Mouse (Mus musculus) embryonic facial prominence, embryonic 15.5 days (tissue): ENCODE measurements around the gene Sptbn4. TPM values are rescaled to one million over a fixed set of nuclear protein-coding genes. Genes with fewer than 3 reads are reported as not detected.

ENCODE experiments used
- ATAC-seq: fragments of 200-750 bp; cut with Nextera tagmentation; 2 replicates; pipeline ENCODE4 v1.8.0; 2017; ENCODE audit warnings: low read depth, moderate TSS enrichment; ENCODE audit not compliant: insufficient number of reproducible peaks, low FRiP score, low TSS enrichment
- H3K27ac ChIP-seq: fragments of 300-500 bp; sonication (generic); replicated peaks from 2 replicates; pipeline ENCODE4 v1.5.1; 2015; ENCODE audit warnings: mild to moderate bottlenecking, inconsistent platforms
- H3K27me3 ChIP-seq: fragments of 300-500 bp; sonication (generic); 2 replicates; pipeline ENCODE4 v1.6.1; 2015; ENCODE audit warnings: inconsistent platforms
- H3K36me3 ChIP-seq: fragments of 300-500 bp; sonication (generic); 2 replicates; pipeline ENCODE4 v1.6.1; 2015; ENCODE audit warnings: mild to moderate bottlenecking, inconsistent platforms
- H3K4me1 ChIP-seq: fragments of 300-500 bp; sonication (generic); 2 replicates; pipeline ENCODE4 v1.6.1; 2015; ENCODE audit warnings: inconsistent platforms
- H3K4me2 ChIP-seq: fragments of 300-500 bp; sonication (generic); replicated peaks from 2 replicates; pipeline ENCODE4 v1.6.1; 2015; ENCODE audit warnings: mild to moderate bottlenecking, inconsistent platforms
- H3K4me3 ChIP-seq: fragments of 300-500 bp; sonication (generic); replicated peaks from 2 replicates; pipeline ENCODE4 v1.5.1; 2015; ENCODE audit warnings: mild to moderate bottlenecking, inconsistent platforms
- H3K9ac ChIP-seq: fragments of 300-500 bp; sonication (generic); 2 replicates; pipeline ENCODE4 v1.6.1; 2015; ENCODE audit warnings: inconsistent platforms
- H3K9me3 ChIP-seq: fragments of 300-500 bp; sonication (generic); replicated peaks from 2 replicates; pipeline ENCODE4 v1.6.1; 2016; ENCODE audit warnings: inconsistent platforms
- WGBS: fragments of 180-500 bp; shearing (Covaris S2); methylation state at CpG from one replicate; pipeline ENCODE4 v1.1.7; 2015; 5-methylcytosine and 5-hydroxymethylcytosine counted together
- polyA plus RNA-seq: library from polyadenylated mRNA; unstranded; fragments of >200 nt; fragmentation: Nextera tagmentation; extraction: Ambion mirVana; gene quantifications from 2 replicates; pipeline ENCODE4 v1.2.1, GENCODE M21; 2015

Gene Sptbn4
- polyA plus RNA-seq, 1 experiment from 2014 or later = 0.85 TPM

DNA sequence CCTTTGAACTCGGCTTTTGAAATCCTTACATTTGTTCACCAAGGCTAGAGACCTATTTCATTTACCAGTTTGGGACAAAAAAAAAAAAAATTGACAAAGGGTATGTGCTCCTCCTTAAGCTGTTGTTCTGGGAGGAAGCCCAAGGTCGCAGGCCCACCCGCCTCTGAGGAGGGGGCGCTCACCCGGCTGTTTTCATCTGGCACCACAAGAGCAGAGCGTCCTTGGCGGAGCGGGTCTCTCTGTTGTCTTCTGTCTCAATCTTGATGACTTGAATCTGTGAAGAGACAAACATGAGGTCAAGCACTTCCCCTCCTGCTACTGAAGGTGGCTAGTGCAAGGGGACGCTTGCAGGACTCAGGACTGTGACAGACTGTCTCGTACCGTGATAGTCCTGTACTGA is 19.5 kb downstream of the Sptbn4 start:
- no peak overlapping the region for H3K9ac ChIP-seq
- H3K27ac ChIP-seq = no peak overlapping the region
- H3K36me3 ChIP-seq = no peaks in the 10 kb centered on the region
- ATAC-seq = no peak
- no peaks in the 10 kb centered on the region; the same call in 1 of the 2 replicates for H3K9me3 ChIP-seq
- no peaks in the 10 kb centered on the region; the same call in 1 of the 2 replicates for H3K27me3 ChIP-seq
- H3K4me1 ChIP-seq = no peaks in the 10 kb centered on the region
- no peak overlapping the region for H3K4me2 ChIP-seq
- no peak overlapping the region for H3K4me3 ChIP-seq
- 80% methylated on average over 11 of the region's 11 CpGs for WGBS

DNA sequence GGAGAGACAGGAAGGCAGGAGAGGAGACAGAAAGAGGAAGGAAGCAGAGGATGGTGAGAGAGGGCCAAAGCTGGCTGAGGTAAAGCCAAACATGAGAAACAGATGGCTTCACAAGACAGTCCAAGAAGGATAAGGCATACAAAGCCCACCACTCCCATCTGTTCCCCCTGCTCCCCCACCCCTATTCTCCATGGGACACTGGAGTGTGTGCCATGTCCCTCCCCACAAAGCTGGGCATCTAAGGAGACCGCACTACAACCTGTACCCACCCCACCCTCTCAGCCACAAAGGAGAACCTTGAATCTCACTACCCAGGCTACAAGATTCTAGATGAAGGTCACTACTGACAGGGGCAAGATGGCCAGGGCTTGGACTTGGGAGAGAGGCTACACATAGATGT is 20.1 kb downstream of the Sptbn4 start:
- H3K36me3 ChIP-seq = no peaks in the 10 kb centered on the region
- no peak overlapping the region for H3K4me2 ChIP-seq
- WGBS = 93% methylated on average over 1 of the region's 1 CpGs
- no peaks in the 10 kb centered on the region for H3K4me1 ChIP-seq
- H3K27ac ChIP-seq = no peak overlapping the region
- no peaks in the 10 kb centered on the region for H3K27me3 ChIP-seq
- H3K9ac ChIP-seq = no peak overlapping the region
- ATAC-seq = no peak
- H3K9me3 ChIP-seq = no peaks in the 10 kb centered on the region; the same call in 1 of the 2 replicates
- H3K4me3 ChIP-seq = no peak overlapping the region

DNA sequence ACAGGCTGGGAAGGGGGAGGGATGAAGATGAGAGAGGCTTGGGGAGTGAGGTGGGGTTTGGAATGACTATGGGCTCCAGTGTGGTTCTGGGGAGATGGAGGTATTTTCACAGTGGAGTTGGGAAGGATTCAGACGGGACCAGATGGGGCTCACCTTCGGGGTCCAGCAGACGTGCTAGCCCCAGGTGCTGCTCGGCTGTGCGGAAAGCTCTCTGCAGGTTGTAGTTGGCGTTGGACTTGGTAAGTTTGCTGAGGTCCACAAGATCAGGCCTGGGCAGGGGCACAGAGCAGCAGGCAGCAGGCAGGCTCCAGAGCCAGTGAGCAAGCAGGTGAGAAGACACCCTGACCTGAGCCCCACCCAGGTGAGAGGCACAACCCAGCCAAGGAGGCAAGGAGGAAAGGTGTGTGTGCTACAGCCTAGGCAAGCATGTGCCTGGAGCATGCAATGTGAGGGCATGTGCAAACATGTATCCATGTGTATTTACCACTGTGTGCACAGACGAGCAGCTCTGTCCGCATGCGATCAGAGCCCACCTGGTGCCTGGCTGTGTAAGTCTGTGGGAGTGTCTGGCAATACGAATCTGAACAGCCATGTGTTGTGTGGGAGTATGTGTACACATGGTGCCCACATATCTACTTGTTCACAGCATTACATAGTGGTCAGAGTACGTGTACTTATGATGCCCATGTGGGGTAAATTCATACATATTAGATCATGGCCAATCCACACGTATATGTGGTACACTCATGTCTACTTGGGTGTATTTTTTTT is 23.7 kb downstream of the Sptbn4 start:
- Histone ChIP-seq H3K9me3 (no peaks in the 10 kb centered on the region), H3K4me3 (no peak overlapping the region), H3K9ac (no peak overlapping the region), H3K27ac (no peak overlapping the region), H3K4me1 (no peaks in the 10 kb centered on the region), H3K27me3 (no peaks in the 10 kb centered on the region), H3K36me3 (no peaks in the 10 kb centered on the region), H3K4me2 (no peak overlapping the region)
- no peak for ATAC-seq
- 72% methylated on average over 12 of the region's 12 CpGs for WGBS

DNA sequence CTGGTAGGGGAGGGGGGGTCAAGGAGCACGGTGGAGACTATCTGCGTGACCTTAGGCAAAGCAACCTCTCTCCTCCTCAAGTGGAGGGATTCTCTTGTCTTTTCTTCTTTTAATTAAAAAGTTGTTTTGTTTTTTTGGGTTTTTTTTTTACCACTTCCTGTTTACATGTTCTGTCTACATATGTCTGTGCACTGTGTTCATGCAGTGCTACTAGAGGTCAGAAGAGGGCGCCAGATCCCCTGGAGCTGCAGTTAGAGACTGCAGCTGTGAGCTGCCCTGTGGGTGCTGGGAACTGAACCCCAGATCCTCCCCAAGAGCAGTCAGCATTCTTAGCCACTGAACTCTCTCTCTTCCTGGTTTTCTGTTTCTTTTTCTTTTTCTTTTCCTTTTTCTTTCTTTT is 28.4 kb downstream of the Sptbn4 start:
- no peak overlapping the region for H3K4me2 ChIP-seq
- no peak overlapping the region for H3K4me3 ChIP-seq
- H3K4me1 ChIP-seq = no peaks in the 10 kb centered on the region
- no peaks in the 10 kb centered on the region for H3K9me3 ChIP-seq
- H3K27me3 ChIP-seq = no peaks in the 10 kb centered on the region
- no peak for ATAC-seq
- no peak overlapping the region for H3K9ac ChIP-seq
- H3K36me3 ChIP-seq = no peaks in the 10 kb centered on the region
- H3K27ac ChIP-seq = no peak overlapping the region
- WGBS = 74% methylated on average over 3 of the region's 3 CpGs

DNA sequence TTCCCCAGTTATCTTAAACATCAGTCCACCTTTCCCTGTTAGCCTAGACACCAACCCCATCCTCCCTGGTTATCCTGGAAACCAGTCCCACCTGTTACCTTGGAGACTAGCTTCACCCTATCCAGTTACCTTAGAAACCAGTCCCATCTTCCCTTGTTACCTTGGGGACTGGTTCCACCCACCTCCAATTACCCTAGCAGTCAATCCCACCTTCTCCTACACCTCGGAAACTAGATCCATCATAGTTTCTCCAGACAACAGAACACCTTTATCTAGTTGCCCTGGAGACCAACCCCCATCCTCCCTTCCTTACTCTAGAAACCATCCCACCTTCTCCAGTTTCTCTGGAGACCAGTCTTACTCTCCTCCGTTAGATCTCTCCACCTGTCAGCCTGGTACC is 30.3 kb downstream of the Sptbn4 start:
- no peaks in the 10 kb centered on the region for H3K4me1 ChIP-seq
- ATAC-seq = no peak
- 60% methylated on average over 2 of the region's 2 CpGs for WGBS

DNA sequence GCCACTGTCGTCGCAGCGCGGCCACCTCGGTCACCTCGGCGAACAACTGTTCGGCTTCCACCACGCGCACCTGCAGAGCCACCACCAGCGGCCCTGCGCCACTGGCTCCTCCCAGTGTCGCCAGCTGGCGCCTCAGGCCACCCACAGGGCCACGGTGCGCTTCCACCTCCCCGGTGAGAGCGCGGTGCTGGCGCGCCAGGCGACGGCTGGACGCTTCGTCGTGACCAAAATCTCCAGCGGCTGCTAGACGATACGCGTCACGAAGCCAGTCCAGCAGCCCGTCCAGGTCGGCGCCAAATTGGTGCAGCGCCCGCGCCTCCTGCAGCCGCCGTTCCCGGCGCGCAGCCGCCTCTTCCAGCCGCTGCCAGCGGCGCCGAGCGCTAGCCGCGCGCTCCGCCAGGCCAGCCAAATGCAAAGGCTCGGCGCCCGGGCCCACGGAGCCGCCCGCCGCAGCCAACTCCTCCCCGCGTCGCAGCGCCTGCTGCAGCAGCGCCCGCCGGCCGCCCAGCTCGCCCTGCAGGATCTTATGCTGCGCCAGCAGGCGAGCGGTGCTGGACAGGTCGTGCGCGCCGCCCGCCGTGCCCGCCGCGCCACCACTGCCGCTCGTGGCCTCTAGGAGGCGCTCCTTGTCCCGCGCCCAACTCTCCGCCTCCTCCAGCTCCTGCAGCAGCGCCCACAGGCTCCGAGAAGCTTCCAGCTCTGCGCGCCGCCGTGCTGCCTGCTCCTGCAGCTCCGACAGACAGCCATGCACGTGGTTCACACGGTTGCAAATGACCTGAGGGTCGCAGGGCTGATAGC is 38.9 kb downstream of the Sptbn4 start:
- H3K9me3 ChIP-seq = no peaks in the 10 kb centered on the region
- H3K27ac ChIP-seq = no peak overlapping the region
- peak; percentile 83 for ATAC-seq
- H3K36me3 ChIP-seq = no peaks in the 10 kb centered on the region
- under 1% methylated on average over 94 of the region's 96 CpGs for WGBS
- peak overlapping the region; percentile 87 for H3K4me2 ChIP-seq
- H3K4me1 ChIP-seq = peaks cover 28% of the 10 kb centered on the region
- no peak overlapping the region for H3K9ac ChIP-seq
- H3K27me3 ChIP-seq = peaks cover 59% of the 10 kb centered on the region
- H3K4me3 ChIP-seq = peak overlapping the region; percentile 50

More for the DNA sequence above, 30.3 kb downstream of the Sptbn4 start:
- H3K4me3 ChIP-seq = no peak overlapping the region
- H3K9ac ChIP-seq = no peak overlapping the region
- no peak overlapping the region for H3K27ac ChIP-seq
- no peaks in the 10 kb centered on the region for H3K27me3 ChIP-seq
- H3K4me2 ChIP-seq = no peak overlapping the region
- H3K36me3 ChIP-seq = no peaks in the 10 kb centered on the region
- no peaks in the 10 kb centered on the region for H3K9me3 ChIP-seq

DNA sequence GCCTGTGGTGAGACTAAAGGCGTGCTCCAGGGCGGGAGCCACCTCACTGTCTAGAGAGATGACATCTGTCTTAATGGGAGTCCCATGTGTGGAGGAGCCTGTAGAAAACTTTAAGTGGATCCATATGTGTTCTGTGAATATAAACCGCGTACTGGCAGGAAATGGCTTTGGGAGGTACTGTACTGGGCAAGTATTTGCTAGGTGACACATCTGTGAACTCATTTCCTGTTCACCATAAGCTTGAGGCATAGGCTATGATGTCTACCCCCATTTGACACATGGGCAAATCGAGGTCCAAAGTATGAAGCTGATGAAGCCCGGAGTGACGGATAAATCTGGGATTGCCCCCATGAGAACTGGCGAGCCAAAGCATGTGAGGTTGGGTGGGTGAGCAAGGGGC is 39.7 kb downstream of the Sptbn4 start:
- Histone ChIP-seq H3K9ac (no peak overlapping the region), H3K4me1 (peaks cover 28% of the 10 kb centered on the region), H3K4me3 (peak overlapping the region; percentile 50), H3K4me2 (peak overlapping the region; percentile 87), H3K36me3 (no peaks in the 10 kb centered on the region), H3K27me3 (peaks cover 67% of the 10 kb centered on the region), H3K9me3 (peaks cover 7% of the 10 kb centered on the region; the same call in 1 of the 2 replicates), H3K27ac (no peak overlapping the region)
- no peak for ATAC-seq
- WGBS = 34% methylated on average over 8 of the region's 8 CpGs

DNA sequence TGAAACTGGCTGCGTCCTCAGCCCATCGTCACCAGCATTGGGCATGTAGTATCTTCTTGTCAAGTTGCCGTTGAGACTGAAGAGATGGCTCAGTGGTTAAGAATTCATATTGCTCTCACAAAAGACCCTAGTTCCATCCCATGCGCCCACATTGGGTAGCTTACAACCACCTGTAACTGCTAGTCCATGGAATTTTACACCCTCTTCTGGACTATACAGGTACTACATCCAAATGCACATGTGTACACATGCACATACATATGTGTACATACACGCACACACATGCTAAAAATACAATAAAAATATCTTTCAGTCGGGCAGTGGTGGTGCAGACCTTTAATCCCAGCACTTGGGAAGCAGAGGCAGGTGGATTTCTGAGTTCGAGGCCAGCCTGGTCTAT is 41.0 kb downstream of the Sptbn4 start:
- no peak overlapping the region for H3K4me3 ChIP-seq
- WGBS = 81% methylated on average over 7 of the region's 7 CpGs
- peaks cover 28% of the 10 kb centered on the region for H3K4me1 ChIP-seq
- no peak overlapping the region for H3K27ac ChIP-seq
- H3K9ac ChIP-seq = no peak overlapping the region
- peaks cover 79% of the 10 kb centered on the region for H3K27me3 ChIP-seq
- ATAC-seq = no peak
- no peak overlapping the region for H3K4me2 ChIP-seq
- H3K9me3 ChIP-seq = peaks cover 8% of the 10 kb centered on the region; the same call in 1 of the 2 replicates
- no peaks in the 10 kb centered on the region for H3K36me3 ChIP-seq

DNA sequence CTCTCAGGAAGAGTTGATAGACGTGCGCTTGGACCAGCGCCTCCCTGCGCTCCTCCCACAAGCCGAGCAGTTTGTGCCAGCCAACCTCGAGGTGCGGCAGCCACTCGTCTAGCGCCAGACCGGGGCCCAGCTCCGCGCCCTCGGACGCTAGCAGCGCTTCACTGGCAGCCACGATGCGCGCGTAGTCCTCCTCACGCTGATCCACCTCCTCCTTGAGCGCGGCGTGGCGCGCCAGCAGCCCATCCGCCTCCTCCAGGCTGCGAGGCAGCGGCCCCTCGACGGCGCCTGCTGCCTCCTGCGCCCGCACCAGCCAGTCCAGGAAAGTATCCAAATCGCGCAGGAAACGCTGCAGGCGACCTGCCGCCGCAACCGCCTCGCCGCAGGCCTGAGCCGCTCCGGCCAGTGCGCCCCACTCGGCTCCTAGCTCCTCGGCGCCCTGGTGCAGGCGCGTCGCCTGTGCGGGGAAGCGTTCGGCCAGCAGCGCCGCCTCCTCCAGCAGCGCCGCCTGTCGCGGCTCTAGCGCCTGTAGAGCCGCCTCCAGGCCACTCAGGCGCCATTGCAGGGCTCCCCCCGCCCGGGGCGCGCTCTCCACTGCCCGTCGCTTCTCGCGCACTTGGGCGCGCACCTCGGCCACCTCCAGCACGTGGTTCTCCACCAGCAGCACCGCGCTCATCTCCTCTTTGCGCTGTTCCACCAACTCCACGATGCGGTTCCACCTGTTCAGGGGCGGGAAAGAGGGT is 43.1 kb downstream of the Sptbn4 start:
- Histone ChIP-seq H3K9me3 (peaks cover 8% of the 10 kb centered on the region; the same call in 1 of the 2 replicates), H3K9ac (no peak overlapping the region), H3K4me2 (peak overlapping the region; percentile 28), H3K27me3 (peaks cover 90% of the 10 kb centered on the region), H3K4me1 (peaks cover 27% of the 10 kb centered on the region), H3K27ac (no peak overlapping the region), H3K4me3 (peak overlapping the region; percentile 14), H3K36me3 (no peaks in the 10 kb centered on the region)
- ATAC-seq = no peak
- WGBS = 6% methylated on average over 79 of the region's 81 CpGs

DNA sequence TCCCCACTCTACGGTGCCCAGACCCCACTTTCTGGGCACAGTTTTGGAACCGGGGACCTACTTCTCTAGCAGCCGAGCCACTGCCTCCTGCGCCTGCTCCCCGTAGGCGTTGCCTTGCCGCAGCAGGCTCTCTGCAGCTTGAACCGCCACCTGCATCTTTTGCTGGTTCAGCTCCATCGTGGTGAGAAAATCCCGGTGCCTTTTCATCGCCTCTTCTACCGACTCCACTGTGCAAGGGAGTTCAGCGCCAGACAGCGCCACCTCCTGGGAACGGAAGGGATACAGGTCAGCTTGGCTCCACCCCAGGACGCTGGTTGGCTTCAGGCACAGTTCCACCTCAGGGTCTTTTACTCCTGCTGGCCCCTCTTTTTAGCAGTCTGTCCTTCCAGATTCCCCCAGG is 44.8 kb downstream of the Sptbn4 start:
- H3K4me1 ChIP-seq = peaks cover 11% of the 10 kb centered on the region
- WGBS = 13% methylated on average over 16 of the region's 16 CpGs
- ATAC-seq = no peak

DNA sequence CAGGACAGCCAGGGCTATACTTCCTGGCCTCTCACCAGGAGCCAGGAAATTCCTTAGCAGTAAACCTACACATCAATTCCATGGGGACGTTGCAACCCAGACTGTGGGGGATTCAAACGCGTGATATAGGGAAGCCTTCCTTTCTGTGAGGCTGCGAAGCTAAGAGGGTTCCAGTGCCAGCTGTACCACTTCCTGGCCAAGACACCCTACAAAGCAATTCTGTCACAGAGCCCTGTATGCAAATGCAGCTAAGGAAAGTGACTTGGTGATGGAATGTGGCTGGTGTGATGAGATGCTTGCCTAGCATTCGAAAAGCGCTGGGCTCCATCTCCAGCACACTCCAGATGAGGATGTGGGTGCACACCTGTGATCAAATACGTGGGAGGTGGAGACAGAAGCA is 46.9 kb downstream of the Sptbn4 start:
- 74% methylated on average over 7 of the region's 7 CpGs for WGBS

More for the DNA sequence above, 44.8 kb downstream of the Sptbn4 start:
- H3K36me3 ChIP-seq = no peaks in the 10 kb centered on the region
- H3K4me2 ChIP-seq = no peak overlapping the region
- no peak overlapping the region for H3K9ac ChIP-seq
- no peak overlapping the region for H3K27ac ChIP-seq
- H3K4me3 ChIP-seq = no peak overlapping the region
- H3K9me3 ChIP-seq = peaks cover 8% of the 10 kb centered on the region; the same call in 1 of the 2 replicates
- peaks cover 85% of the 10 kb centered on the region for H3K27me3 ChIP-seq

More for the DNA sequence above, 46.9 kb downstream of the Sptbn4 start:
- Histone ChIP-seq H3K9me3 (peaks cover 8% of the 10 kb centered on the region; the same call in 1 of the 2 replicates), H3K36me3 (no peaks in the 10 kb centered on the region), H3K27ac (no peak overlapping the region), H3K4me3 (no peak overlapping the region), H3K4me2 (no peak overlapping the region), H3K27me3 (peaks cover 85% of the 10 kb centered on the region), H3K9ac (no peak overlapping the region), H3K4me1 (peaks cover 27% of the 10 kb centered on the region)
- no peak for ATAC-seq
